Mouse (Mus musculus) urinary bladder, postnatal 14 days (tissue): ENCODE results near the gene Atp2a2.

Source experiments
- DNase-seq: peaks from one replicate; pipeline ENCODE4 v3.0.0; 2021; ENCODE audit warnings: low spot score

Gene Atp2a2

GRCm38 (mm10) chr5:122502077-122502941 lies at the start of gene Atp2a2:
TSS of gene Atp2a2 (minus strand) at chr5:122502225.
- peak; percentile 92 for DNase-seq

GRCm38 (mm10) chr5:122550460-122550859 lies 48.4 kb upstream of the Atp2a2 start:
- DNase-seq, result no peak

GRCm38 (mm10) chr5:122548671-122549070 lies 46.6 kb upstream of the Atp2a2 start:
- DNase-seq, result no peak

GRCm38 (mm10) chr5:122547810-122548209 lies 45.8 kb upstream of the Atp2a2 start:
- no peak for DNase-seq

GRCm38 (mm10) chr5:122547251-122547714 lies 45.3 kb upstream of the Atp2a2 start:
- peak; percentile 65 for DNase-seq

- DNase-seq, result no peak
These were observed 41.4 kb upstream of the Atp2a2 start for GRCm38 (mm10) chr5:122543392-122543791.

GRCm38 (mm10) chr5:122541871-122542270 lies 39.8 kb upstream of the Atp2a2 start:
- DNase-seq, result peak; percentile 51

- DNase-seq, result no peak
These were observed 36.1 kb upstream of the Atp2a2 start for GRCm38 (mm10) chr5:122538077-122538476.

- no peak for DNase-seq
These were observed 35.6 kb upstream of the Atp2a2 start for GRCm38 (mm10) chr5:122537654-122538053.

GRCm38 (mm10) chr5:122533884-122534283 lies 31.9 kb upstream of the Atp2a2 start:
- no peak for DNase-seq

GRCm38 (mm10) chr5:122529913-122530604 lies 28.0 kb upstream of the Atp2a2 start:
- DNase-seq, result no peak

- DNase-seq, result peak; percentile 83
These were observed 27.3 kb upstream of the Atp2a2 start for GRCm38 (mm10) chr5:122529316-122529715.

GRCm38 (mm10) chr5:122528591-122528990 lies 26.6 kb upstream of the Atp2a2 start:
- DNase-seq, result no peak

- no peak for DNase-seq
These were observed 25.7 kb upstream of the Atp2a2 start for GRCm38 (mm10) chr5:122527761-122528160.

GRCm38 (mm10) chr5:122526878-122527730 lies 25.1 kb upstream of the Atp2a2 start:
- peak; percentile 65 for DNase-seq

GRCm38 (mm10) chr5:122526405-122526804 lies 24.4 kb upstream of the Atp2a2 start:
- no peak for DNase-seq

GRCm38 (mm10) chr5:122525238-122525931 lies 23.4 kb upstream of the Atp2a2 start:
- no peak for DNase-seq

- peak; percentile 57 for DNase-seq
These were observed 22.8 kb upstream of the Atp2a2 start for GRCm38 (mm10) chr5:122524854-122525237.

- DNase-seq, result no peak
These were observed 22.2 kb upstream of the Atp2a2 start for GRCm38 (mm10) chr5:122524244-122524643.

GRCm38 (mm10) chr5:122521130-122521473 lies 19.1 kb upstream of the Atp2a2 start:
- DNase-seq, result no peak

- DNase-seq, result no peak
These were observed 18.5 kb upstream of the Atp2a2 start for GRCm38 (mm10) chr5:122520254-122521129.
